Mouse (Mus musculus) thymus, postnatal 36 days (tissue): ENCODE results near the gene Mef2d.

Experiments used
- DNase-seq, 2 experiments: peaks; one replicate each; pipeline ENCODE4 v3.0.0; 2022; ENCODE audit warnings: mixed read lengths in 2 of 2

The Mef2d gene

DNA sequence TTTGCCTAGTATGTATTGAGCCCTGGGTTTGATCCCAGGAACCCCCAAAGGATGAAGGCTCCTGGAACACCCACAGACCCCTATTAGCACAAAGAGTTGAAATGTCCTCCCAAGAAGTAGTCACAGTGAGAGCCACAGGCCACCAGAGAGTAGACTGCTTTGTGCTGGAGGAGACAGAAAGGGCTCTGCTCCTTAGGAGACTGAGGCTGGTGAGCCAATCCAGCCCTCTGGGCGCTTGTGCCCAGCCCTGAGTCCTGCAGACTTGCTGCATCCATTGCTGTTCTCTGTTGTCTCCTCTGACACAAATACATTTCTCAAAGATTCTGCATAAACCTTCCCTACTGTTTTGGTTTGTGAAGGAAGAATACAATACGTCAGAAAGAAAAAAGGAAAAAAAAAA lies 68.7 kb downstream of the Mef2d start:
- no peak for DNase-seq

DNA sequence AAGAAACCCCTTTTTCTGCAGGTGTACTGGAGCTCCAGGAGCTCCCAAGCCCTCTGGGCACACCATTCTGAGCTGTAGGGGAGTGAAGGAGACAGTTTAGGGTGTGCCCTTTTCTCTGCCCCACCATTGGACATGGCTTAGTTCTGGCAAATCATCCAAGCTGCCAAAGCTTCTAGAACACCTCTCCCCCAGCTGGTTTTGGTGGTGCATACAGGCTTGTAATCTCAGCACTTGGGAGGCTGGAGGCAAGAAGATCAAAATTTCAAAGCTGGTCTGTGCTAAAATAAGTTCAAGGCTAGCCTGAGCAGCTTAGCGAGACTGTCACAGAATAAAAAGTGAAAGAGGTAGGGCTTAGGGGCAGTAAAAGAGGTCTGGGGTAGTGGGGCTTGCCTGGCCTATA lies 70.2 kb downstream of the Mef2d start:
- DNase-seq = no peak

DNA sequence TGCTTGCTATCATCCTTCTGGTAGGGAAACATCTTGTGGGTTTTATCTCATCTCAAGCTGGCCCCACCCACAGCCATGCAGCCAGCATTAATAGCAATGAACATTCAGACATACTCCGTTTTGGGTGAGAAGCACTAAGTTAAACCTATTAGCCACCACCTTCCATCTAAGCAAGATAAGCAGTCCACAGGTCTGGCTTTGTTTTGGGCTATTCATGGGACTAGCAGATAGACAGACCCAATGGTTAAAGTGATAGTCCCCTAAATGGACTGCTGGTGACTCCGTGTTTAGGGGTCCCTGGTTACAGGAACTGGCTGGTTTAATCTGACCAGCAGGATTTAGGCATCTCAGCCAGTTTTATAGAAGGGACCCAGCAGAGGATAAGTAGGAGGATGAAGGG lies 70.8 kb downstream of the Mef2d start:
- DNase-seq = no peak

DNA sequence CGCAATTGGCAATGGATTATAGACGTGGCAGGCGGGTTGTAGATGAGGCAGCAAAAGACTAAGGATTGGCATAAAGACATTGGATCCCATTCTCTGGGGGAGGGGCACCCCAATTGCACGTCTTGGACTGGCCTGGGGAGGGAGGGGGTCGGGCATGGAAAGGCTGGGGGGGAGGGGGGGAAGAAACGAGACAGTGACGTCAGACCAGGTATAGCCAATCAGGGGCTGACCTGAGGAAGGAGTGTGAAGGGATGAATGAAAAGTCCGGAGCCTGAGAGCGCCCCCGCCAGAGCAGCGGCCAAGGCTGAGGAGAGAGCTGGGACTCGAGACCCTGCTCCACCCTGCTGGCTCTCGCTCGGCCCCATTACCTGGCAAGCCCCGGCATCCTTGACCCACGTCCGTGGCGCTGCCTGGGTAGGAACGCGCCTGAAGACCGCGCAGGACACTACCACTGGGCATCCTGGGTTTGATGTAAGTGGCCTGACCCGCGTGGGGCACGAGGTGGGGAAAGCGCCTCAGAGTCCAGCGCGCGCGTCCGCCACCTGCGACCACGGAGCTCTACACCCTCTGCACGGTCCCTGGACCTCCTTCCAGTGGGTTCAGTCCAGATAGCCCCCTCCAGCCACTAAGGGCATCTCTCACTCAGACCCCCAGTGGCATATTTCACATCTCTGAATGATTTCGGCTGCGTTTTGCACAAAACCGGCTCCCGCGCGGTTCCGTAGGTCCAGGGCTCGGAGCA lies 72.2 kb downstream of the Mef2d start:
- DNase-seq = no peak

DNA sequence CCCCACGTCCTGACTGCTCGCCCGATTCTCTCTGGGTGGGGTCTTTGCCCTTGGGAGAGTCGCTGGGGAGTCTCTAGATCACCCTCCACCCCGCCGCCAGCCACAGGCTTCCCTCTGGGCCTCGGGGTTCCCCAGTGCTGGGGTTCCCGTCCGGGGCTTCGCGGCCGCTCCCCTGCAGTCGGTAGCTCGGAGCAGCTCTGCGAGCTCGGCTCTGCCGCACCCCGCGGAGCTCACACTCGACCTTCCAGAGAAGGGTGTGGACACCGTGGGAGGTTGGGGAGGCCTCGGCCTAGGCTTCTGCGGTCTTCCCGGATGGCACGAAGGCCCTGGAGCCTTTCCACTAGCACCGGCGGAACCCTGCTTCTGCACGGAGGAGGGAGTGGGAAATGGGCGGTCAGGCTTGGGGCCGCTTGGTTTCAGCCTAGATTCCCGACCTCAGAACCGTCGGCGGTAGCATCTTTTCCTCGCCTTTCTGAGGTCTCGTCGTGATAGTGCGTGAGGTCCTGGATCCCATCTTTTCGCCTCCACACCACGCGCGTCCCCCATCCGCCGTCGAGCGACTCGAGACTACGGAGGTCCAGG lies 72.9 kb downstream of the Mef2d start:
- no peak for DNase-seq

DNA sequence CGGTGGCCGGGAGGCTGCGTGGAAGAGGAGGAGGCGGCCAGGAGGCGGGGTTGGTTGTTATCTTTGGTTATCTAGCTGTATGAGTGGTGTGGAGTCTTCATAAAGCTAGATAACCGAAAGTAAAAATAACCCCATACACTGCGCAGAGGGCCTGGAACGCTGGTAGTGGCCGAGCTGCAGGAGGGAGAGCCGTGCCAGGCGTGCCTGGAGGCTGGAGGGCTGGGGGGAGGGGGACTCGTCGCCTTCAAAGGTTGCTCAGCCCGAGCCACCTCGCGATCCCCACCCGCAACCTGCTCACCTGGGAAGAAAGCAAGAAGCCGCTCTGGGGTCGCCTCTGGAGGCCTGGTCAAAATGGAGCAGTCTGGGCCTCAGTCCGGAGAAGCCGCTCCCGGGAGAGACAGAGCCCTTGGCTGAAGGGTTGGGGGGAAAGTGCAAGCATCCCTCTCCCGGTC lies 73.4 kb downstream of the Mef2d start:
- no peak for DNase-seq

DNA sequence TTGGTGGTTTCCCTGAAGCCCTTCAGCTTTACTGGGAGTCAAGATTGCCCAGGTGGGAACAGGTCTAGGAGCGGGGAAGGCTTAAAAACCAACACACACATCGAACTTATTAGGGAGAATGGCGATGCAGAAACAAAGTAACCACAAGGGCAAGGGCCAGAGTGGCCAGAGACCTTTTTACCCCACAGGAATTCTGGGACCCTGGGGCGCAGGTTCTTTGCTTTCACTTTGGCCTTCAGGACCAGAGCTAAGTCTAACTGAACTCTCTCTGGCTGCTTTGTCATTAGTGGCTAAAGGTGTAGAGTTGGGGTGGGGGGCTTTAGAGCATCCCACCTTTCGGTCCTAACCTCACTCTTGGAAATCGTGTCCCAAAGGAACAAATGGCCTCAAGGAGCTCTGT lies 73.9 kb downstream of the Mef2d start:
- DNase-seq = no peak

DNA sequence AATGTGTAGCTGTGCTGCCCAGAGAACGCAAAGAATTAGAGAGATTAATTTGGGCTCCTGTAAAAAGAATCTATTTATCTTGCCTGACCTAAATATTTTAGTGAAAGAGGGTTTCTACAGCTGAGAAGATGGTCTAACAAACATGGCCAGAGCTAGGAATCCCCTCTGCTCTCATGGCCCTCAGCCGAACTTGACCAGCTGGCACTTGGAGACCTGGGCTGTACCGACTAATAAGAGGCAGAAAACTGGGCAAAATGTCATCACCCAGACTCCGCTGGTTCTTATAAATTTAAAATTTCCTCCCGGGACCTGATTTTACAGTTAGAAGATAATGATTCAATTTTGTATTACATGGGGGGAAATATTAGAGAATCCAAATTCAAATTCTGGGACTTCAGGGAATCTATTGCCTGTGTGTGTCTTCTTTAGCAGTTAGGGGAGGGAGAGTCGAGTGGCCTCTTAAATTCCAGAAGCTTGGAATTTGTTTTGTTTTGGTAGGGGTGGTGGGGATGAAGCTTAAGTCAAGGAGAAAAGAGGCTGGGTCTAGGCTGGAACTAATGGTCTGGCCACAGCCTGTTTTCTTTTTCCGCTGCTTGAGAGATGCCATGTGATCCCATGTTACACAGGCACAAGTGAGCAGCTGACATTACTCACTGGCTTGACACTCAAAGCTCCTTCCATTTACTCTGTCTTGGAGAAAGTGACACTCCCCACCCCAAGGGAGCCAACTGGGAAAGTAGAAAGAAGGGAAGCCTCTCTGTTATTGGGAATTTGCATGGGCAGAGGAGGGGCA lies 74.6 kb downstream of the Mef2d start:
- no peak for DNase-seq

DNA sequence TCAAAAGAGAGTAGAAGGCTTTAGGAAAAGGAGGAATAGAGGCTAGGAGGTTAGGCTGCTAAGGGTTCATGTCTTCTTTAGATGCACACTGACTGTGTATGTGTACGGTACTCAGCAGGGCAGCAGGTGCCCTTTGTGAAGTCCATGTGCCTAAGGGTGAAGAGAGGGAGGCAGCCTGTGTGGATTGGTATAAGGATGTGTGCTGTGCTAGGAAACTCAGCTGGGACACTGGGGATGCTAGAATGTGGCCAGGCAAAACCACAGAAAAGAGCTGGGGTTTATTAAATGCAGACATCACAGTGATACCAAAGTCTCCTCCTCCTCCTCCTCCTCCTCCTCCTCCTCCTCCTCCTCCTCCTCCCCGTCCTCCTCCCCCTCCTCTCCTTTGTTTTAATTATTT lies 75.5 kb downstream of the Mef2d start:
- DNase-seq = no peak

DNA sequence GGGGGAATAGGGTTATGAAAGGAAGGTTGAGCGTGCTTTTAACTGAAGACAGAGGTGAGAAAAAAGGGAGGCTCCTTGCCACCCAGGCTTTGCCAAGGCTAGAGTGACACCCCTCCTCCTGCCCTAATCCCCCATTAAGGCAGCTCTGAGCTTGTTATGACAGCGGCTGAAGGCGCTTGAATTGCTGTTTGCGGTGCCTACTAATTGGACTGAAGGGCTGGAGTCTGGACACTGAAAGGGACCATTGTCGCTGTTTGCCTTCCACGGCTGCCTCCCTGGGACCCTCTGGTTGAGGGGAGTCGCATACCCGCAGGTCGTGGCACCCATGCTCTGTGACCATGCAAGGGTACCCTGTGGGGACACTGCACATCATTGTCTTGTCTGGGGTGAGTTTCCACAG lies 77.8 kb downstream of the Mef2d start:
- DNase-seq = no peak

DNA sequence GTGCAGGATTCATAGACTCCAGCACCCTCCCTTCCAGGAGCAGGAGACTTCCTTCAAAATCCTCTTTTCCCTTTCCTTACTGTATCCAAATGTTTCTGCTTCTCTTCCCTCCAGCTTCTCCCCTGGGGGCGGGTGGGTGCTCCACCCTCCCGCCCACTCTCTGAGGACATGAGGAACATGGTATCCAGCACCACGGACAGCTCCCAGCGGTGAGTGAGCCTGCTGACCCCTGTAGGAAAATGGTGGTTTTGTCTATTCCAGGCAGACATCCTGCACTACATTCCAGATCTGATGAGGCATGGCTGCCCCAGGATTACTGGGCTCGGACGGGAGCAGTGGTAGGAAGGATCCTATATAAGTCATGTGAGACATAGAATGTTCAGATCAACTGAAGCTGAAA lies 78.7 kb downstream of the Mef2d start:
- DNase-seq = peak; percentile 53 to 57
